Mouse (Mus musculus): Measurements from ENCODE around the gene Macrod2. TPM values are rescaled to one million over a fixed set of nuclear protein-coding genes. Genes with fewer than 3 reads are reported as not detected.

The Macrod2 gene
- polyA plus RNA-seq, 1 experiment from 2014 or later, result 38.0 TPM

DNA sequence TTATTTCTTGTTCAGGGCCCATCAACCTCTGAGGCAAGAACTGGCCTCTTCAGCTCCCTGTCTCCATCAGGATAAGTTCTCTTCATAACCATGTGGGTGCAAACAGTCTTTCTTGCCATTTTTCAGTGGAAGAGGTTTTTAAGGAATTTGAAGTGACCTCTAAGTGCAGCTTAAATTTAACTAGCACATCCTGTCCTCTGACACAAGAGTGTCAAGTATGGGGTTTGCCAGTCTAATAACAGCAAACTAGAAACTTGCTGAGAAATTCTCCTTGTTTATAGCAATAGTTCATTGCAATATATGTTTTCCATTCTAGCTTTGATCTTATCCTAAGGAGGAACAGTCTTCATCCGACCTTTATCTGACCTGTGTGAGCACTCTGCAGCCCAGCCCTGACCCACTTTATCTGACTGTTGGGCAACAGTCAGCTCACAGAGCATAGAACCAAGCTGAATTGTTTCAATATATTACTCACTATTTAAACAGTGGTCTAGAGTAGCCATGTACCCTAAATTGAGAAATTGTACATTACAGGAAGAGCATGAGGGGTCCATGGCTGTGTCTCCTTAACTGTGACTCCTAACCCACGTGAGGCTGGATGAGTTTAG, 226.7 kb downstream of the Macrod2 start:
- Histone ChIP-seq H3K4me3 (no peak overlapping the region), H3K27ac (no peak overlapping the region), H3K9me3 (no peaks in the 10 kb centered on the region), H3K27me3 (ENCODE audit: insufficient read depth, poor library complexity, severe bottlenecking) (no peaks in the 10 kb centered on the region), H3K36me3 (no peaks in the 10 kb centered on the region), H3K4me1 (replicated peaks) (no peaks in the 10 kb centered on the region)
- DNase-seq (ENCODE audit: low spot score), result no peak
- 80% methylated on average over 2 of the region's 2 CpGs for WGBS

DNA sequence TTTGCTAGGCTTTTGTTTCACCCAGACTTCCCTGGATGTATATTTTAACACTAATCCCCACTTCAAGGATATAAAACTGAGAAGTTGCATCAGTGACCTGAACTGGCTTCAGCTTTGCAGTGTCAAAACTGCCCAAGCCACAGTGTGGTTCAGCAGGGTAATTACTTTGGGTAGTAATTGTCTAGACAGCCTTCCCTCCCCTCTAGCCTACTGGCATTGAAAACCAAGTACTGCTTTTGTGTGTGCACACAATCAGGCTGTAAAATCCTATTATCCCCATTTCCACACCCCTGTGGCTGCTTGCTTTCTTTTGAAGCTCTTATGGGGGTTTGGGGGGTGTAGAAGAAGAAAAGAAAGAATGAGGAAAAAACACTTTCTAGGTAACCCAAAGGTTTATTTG, 258.4 kb downstream of the Macrod2 start:
- H3K4me3 ChIP-seq, result no peak overlapping the region
- no peak overlapping the region for H3K27ac ChIP-seq
- H3K9me3 ChIP-seq, result no peaks in the 10 kb centered on the region
- peaks cover 21% of the 10 kb centered on the region for H3K4me1 ChIP-seq (replicated peaks)
- peaks cover 4% of the 10 kb centered on the region; the same call in 1 of the 2 replicates for H3K27me3 ChIP-seq (ENCODE audit: insufficient read depth, poor library complexity, severe bottlenecking)
- peaks cover 8% of the 10 kb centered on the region; the same call in 1 of the 2 replicates for H3K36me3 ChIP-seq
- DNase-seq (ENCODE audit: low spot score), result no peak

DNA sequence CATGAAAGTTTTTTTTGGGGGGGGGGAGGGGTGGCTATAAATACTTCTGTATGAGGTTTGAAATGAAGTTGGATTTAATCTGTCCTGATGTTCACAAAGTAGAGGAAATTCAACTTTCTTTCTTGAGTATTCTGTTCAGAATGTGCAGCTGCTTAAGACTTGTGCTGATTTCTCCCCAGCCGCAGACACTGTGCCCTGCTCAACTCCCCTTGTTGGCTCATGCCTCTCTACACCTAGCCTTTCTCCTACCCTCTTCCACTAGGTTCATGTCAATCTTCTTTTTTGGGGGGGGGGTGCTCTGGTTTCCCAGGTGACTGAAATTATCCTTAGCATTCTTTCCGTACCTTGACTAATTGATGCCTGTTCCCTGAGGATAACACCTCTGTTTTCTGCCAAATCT, 258.9 kb downstream of the Macrod2 start:
- no peaks in the 10 kb centered on the region for H3K9me3 ChIP-seq
- H3K27ac ChIP-seq, result no peak overlapping the region
- no peak for DNase-seq (ENCODE audit: low spot score)
- peaks cover 21% of the 10 kb centered on the region for H3K4me1 ChIP-seq (replicated peaks)
- peaks cover 13% of the 10 kb centered on the region for H3K36me3 ChIP-seq
- H3K4me3 ChIP-seq, result no peak overlapping the region
- H3K27me3 ChIP-seq (ENCODE audit: insufficient read depth, poor library complexity, severe bottlenecking), result peaks cover 4% of the 10 kb centered on the region; the same call in 1 of the 2 replicates
- WGBS, result 45% methylated on average over 2 of the region's 2 CpGs

DNA sequence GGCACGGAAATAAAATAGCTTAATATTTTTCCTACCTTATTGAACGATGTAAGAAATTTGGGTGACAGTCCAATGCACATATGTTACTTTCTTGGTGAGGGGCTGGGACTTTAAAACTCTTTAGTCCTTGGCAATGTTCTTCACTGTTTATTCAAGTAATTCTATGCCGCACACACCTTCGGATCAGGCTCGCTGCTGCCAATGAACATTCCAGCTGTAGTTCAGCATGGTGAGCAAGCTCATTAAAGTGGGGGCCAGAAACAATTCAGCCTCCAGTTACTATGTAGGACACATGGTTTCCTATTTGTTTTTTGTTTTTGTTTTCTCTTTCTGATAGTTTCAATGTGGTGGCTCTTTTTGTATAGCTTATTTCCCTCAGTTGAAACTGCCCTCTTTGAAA, 267.6 kb downstream of the Macrod2 start:
- WGBS, result 89% methylated on average over 5 of the region's 5 CpGs
- Histone ChIP-seq H3K4me1 (replicated peaks) (peaks cover 23% of the 10 kb centered on the region), H3K27me3 (ENCODE audit: insufficient read depth, poor library complexity, severe bottlenecking) (no peaks in the 10 kb centered on the region), H3K27ac (no peak overlapping the region), H3K4me3 (no peak overlapping the region), H3K9me3 (no peaks in the 10 kb centered on the region), H3K36me3 (peaks cover 53% of the 10 kb centered on the region)
- DNase-seq (ENCODE audit: low spot score), result no peak

DNA sequence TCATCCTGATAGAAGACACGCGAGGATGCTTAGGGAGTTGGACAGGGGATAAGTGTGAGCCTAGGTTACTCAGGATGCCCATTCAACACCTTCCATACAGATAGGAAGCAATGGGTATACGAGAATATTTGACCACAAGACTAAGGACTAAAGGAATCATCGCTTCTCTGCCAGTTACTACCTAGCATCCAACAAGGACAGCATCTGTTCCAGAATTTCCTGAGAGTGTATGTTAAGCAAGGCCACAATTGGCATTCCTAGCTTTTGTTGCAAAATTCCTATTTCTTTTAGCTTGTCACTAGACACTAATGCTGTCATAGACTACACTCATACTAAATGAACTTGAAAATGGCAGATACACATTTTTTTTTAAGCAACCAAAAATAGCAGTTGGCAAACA, 269.3 kb downstream of the Macrod2 start:
- DNase-seq (ENCODE audit: low spot score), result no peak
- H3K36me3 ChIP-seq, result peaks cover 39% of the 10 kb centered on the region
- H3K9me3 ChIP-seq, result no peaks in the 10 kb centered on the region
- H3K4me1 ChIP-seq (replicated peaks), result peaks cover 37% of the 10 kb centered on the region
- H3K27ac ChIP-seq, result no peak overlapping the region
- H3K4me3 ChIP-seq, result no peak overlapping the region
- WGBS, result 93% methylated on average over 4 of the region's 4 CpGs
- no peaks in the 10 kb centered on the region for H3K27me3 ChIP-seq (ENCODE audit: insufficient read depth, poor library complexity, severe bottlenecking)

DNA sequence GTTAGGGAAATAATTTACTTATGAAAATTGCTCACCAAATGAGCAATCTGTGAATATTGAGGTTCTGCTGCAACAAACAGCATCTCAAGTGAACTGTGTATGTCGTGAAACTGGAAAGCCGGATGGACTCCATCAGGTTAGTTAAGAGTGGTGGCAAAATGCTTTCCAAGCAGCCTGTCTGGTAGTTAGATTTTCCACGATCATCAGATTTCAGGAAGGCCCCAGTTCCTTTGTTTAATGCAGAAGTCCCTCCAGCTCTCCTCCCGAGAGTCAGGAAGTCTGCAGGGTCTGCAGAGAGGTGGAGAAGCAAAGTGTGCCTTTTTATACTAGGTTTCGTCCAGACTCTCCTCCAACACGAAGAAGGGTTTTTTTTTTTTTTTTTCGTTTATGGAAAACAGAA, 271.7 kb downstream of the Macrod2 start:
- DNase-seq (ENCODE audit: low spot score), result peak; percentile 13
- Histone ChIP-seq H3K36me3 (peaks cover 15% of the 10 kb centered on the region), H3K27ac (peak overlapping the region; percentile 75), H3K27me3 (ENCODE audit: insufficient read depth, poor library complexity, severe bottlenecking) (no peaks in the 10 kb centered on the region), H3K4me3 (peak overlapping the region; percentile 66; the same call in 1 of the 2 replicates), H3K9me3 (no peaks in the 10 kb centered on the region), H3K4me1 (replicated peaks) (peaks cover 37% of the 10 kb centered on the region)
- WGBS, result 22% methylated on average over 7 of the region's 7 CpGs

DNA sequence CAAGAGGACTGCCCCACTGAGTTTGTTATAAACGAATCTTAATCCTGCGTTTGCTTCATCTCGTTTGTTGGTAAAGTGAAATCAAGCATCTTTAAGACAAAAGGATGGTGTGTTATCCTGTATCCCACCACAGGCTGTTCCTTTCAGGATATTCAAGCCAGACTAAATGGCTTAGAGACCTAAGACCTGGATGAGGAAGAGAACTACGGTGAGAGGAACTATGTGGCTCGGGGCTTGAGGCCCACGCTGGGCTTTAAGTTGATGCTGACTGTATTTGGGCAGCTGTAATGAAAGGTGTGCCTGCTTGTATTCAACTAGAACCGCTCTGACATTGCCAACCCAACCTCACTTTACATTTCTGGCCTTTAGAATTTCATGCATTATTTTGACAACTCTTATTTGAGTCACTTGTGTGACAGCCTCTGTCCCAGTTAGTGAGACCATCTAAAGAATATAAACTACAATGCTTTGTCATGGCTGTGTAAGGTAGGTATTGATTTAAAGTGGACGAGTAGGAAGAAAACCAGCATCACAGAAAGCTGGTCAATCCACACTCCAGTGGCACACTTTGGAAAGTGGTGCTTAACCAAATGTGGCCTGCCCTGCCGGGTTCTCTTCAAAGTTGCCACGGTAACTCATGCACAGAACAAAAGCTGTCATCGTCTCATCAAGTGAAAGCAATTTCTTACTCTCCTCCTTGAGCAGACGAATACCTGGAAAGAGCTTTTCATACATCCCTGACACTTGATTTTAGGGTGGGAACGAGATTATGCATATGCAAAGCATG, 272.3 kb downstream of the Macrod2 start:
- 37% methylated on average over 13 of the region's 13 CpGs for WGBS
- Histone ChIP-seq H3K27ac (peak overlapping the region; percentile 75), H3K27me3 (ENCODE audit: insufficient read depth, poor library complexity, severe bottlenecking) (no peaks in the 10 kb centered on the region), H3K36me3 (peaks cover 9% of the 10 kb centered on the region), H3K9me3 (no peaks in the 10 kb centered on the region), H3K4me3 (peak overlapping the region; percentile 66), H3K4me1 (replicated peaks) (peaks cover 37% of the 10 kb centered on the region)
- DNase-seq (ENCODE audit: low spot score), result peak; percentile 16

DNA sequence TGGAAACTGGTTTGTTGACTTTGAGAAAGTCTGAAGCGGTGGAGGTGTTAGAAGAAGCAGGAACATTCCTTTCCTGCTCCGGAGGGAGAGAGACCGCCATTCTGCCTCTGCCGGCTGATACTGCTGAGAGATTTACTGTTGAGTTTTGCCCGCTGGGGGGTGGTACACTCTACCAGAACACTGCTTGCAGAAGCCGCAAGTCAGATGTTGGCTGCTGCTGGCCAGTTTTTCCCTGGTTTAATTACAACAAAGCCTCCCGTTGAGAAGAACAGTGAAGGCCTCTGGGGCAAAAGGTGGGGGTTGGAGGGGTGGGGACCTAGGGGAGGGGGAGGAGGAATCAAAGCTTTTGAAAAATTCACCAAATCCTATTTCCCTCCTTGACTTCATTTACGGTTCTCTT, 273.2 kb downstream of the Macrod2 start:
- Histone ChIP-seq H3K27ac (peak overlapping the region; percentile 75), H3K36me3 (peaks cover under 1% of the 10 kb centered on the region; the same call in 1 of the 2 replicates), H3K4me1 (replicated peaks) (peaks cover 37% of the 10 kb centered on the region), H3K27me3 (ENCODE audit: insufficient read depth, poor library complexity, severe bottlenecking) (no peaks in the 10 kb centered on the region), H3K4me3 (peak overlapping the region; percentile 66), H3K9me3 (no peaks in the 10 kb centered on the region)
- under 1% methylated on average over 8 of the region's 8 CpGs for WGBS
- DNase-seq (ENCODE audit: low spot score), result peak; percentile 85

DNA sequence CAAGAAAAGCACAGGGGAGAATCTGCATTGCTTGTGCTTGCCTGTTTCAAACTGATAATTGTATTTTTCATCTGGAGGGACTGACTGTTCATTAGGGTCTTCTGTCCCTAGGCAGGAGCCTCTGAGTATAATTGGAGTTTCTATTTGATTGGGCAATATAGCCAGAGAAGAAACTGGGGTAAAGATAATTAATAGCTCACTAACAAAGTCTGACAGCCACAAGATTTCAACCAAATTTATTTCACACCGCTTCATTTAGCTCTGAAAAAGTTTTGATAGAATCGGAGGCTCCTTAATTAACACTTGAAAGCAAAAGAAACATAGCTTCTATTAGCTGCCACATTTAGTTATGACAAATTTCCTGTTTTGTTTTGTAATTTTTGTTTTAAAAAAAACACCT, 274.0 kb downstream of the Macrod2 start:
- Histone ChIP-seq H3K4me1 (replicated peaks) (peaks cover 37% of the 10 kb centered on the region), H3K27me3 (ENCODE audit: insufficient read depth, poor library complexity, severe bottlenecking) (no peaks in the 10 kb centered on the region), H3K36me3 (no peaks in the 10 kb centered on the region), H3K9me3 (no peaks in the 10 kb centered on the region), H3K4me3 (peak overlapping the region; percentile 66), H3K27ac (peak overlapping the region; percentile 75)
- WGBS, result 38% methylated on average over 2 of the region's 2 CpGs
- no peak for DNase-seq (ENCODE audit: low spot score)

DNA sequence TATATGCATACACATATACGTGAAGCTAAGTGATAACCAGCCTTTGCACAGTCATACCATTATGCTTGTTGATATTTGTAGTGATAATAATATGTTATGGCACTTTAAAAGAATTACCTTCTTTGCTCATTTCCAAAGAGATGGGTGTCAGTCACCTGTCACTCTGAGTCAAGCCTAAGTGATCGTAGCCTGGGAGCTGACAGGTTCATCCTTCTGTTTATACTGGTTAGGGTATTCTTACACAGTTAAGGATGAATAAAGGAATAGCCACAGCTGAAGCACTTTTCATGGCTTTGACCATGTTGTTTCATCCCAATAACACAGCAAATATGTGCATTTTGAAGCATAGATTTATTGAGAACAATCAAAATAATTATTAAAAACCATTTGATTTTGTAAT, 274.7 kb downstream of the Macrod2 start:
- H3K4me3 ChIP-seq, result peak overlapping the region; percentile 66
- H3K9me3 ChIP-seq, result no peaks in the 10 kb centered on the region
- no peaks in the 10 kb centered on the region for H3K27me3 ChIP-seq (ENCODE audit: insufficient read depth, poor library complexity, severe bottlenecking)
- H3K27ac ChIP-seq, result peak overlapping the region; percentile 89
- DNase-seq (ENCODE audit: low spot score), result no peak
- peaks cover 37% of the 10 kb centered on the region for H3K4me1 ChIP-seq (replicated peaks)
- 29% methylated on average over 2 of the region's 2 CpGs for WGBS
- H3K36me3 ChIP-seq, result no peaks in the 10 kb centered on the region

DNA sequence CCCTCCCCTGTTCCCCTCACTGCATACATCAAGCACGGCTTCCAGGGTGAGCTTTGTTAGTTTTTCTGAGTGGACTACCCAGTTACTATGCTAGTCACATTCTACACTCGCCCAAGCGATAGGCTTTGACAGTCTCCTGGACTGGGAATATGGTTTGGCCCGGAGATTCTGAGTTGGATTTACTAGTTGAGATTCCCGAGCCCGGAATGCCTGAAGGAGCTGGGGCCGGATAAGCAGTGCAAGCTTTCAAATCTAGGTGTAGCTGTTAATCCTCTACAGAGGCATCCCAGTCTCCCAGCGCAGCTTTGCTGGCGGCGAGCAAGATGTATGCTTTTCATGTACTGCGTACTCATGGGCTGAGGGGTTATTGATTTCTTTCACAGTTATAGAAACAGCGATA, 275.3 kb downstream of the Macrod2 start:
- Histone ChIP-seq H3K36me3 (no peaks in the 10 kb centered on the region), H3K27me3 (ENCODE audit: insufficient read depth, poor library complexity, severe bottlenecking) (no peaks in the 10 kb centered on the region), H3K4me3 (peak overlapping the region; percentile 66), H3K9me3 (no peaks in the 10 kb centered on the region), H3K4me1 (replicated peaks) (peaks cover 32% of the 10 kb centered on the region), H3K27ac (peak overlapping the region; percentile 89)
- peak; percentile 72 for DNase-seq (ENCODE audit: low spot score)
- WGBS, result under 1% methylated on average over 12 of the region's 12 CpGs

DNA sequence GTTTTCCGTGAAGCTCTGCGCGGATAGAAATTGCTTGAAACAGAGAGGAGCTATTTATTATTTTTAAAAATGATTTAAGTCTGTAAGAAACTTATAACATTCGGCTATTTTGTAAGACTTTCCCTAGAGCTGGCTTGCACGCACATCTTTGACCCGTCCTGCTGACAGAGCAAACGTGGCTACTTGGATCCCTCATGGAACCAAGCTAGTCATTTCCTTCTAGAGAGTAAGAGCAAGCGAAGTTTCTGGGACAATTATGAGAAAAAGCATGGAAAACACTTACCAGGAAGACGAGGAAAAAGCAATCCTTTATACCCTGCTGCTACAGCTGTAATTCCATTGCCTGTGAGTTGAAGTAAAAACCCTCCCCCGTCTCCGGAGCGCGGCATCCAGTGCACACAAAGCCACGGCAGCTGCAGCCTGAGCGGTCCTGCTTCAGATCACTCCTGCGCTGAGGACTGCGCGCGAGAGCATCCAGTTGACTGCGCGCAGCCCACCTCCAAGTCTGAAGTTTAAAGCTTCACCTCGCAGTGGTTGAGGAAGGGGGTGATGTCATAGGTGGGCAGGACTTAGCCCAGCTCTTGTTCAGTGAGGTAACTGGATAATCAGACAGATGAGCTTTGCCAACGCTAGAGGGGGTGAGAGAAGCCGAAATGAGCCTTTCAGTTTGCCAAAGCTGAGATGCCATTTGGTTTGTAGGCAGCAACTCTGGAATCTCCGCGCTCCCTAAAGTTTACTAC, 276.0 kb downstream of the Macrod2 start, which contains the start of gene Flrt3:
Gene Flrt3, minus strand, starts transcription at position 507 of the 740 bp plus-strand sequence.
- WGBS, result 2% methylated on average over 26 of the region's 26 CpGs

DNA sequence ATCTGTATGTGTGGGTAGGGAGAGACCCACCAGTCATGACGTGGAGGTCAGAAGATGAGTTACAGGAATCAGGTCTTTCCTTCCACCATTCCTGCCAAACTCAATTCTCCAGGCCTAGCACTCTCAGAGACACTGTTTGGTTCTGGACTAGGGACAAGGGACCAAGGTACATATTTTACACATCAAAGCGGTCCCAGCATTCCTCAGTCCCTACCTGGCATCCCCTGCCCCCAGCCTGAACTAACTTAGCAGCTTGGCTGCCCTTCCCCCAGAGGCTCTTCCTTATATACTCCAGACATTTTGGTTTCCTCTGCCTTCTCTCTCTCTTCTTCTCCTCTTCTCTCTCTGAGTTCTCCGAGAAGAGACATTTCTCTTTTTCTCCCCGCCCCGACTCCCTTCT, 278.4 kb downstream of the Macrod2 start:
- Histone ChIP-seq H3K9me3 (no peaks in the 10 kb centered on the region), H3K36me3 (no peaks in the 10 kb centered on the region), H3K4me1 (replicated peaks) (peaks cover 13% of the 10 kb centered on the region), H3K4me3 (no peak overlapping the region), H3K27me3 (ENCODE audit: insufficient read depth, poor library complexity, severe bottlenecking) (no peaks in the 10 kb centered on the region), H3K27ac (no peak overlapping the region)
- DNase-seq (ENCODE audit: low spot score), result no peak
- WGBS, result 85% methylated on average over 5 of the region's 5 CpGs

More for the DNA sequence above, 276.0 kb downstream of the Macrod2 start, which contains the start of gene Flrt3:
- H3K27me3 ChIP-seq (ENCODE audit: insufficient read depth, poor library complexity, severe bottlenecking), result no peaks in the 10 kb centered on the region
- peak within 1 kb of the TSS; percentile 89 for H3K27ac ChIP-seq
- H3K36me3 ChIP-seq, result no peaks in the 10 kb centered on the region
- H3K9me3 ChIP-seq, result no peaks in the 10 kb centered on the region
- DNase-seq (ENCODE audit: low spot score), result peak; percentile 91
- H3K4me1 ChIP-seq (replicated peaks), result peaks cover 26% of the 10 kb centered on the region
- peak within 1 kb of the TSS; percentile 66 for H3K4me3 ChIP-seq

Data from hindbrain, embryonic 10.5 days (tissue).